In genomic region chr9:70226359-70226758, GRCm38 (mm10) we compare ENCODE assay signal across 28 mouse cellular contexts.
"Had no signal": no experiment of that assay in that cellular context is flagged by ENCODE, and none has a peak within 500 bp of the region (broad histone marks: within the 10 kb centered on the region; RNA-seq: fewer than 3 reads in every experiment).

No protein-coding gene starts in this region.

- H3K4me2 ChIP-seq: embryonic facial prominence, embryonic 12.5 days; embryonic facial prominence, embryonic 13.5 days; embryonic facial prominence, embryonic 15.5 days; forebrain, embryonic 12.5 days; forebrain, embryonic 13.5 days; forebrain, embryonic 15.5 days had no signal

- H3K27ac ChIP-seq: embryonic facial prominence, embryonic 10.5 days; embryonic facial prominence, embryonic 12.5 days; embryonic facial prominence, embryonic 13.5 days; embryonic facial prominence, embryonic 15.5 days; forebrain, embryonic 10.5 days; forebrain, embryonic 12.5 days; forebrain, embryonic 13.5 days; forebrain, embryonic 15.5 days; gastrocnemius, adult 2 months; heart, adult 2 months had no signal

- ATAC-seq: forebrain, embryonic 13.5 days; forebrain, embryonic 14.5 days; forebrain, embryonic 15.5 days; forebrain, embryonic 16.5 days; forebrain, postnatal 0 days had no signal

- DNase-seq: cerebellum, adult 8-10 months; cerebellum, adult 9-10 months; cerebellum, adult 9-11 months; cerebellum, postnatal 10 days; cerebellum, postnatal 14 days; cerebellum, postnatal 25 days; cerebellum, postnatal 36 days; embryo, embryonic 11 days; forebrain, postnatal 0 days; gastrocnemius, adult 2 months; gastrocnemius, postnatal 10 days; gastrocnemius, postnatal 14 days; gastrocnemius, postnatal 25 days; gastrocnemius, postnatal 36 days; heart, adult 11 months; heart, adult 18-20 months; heart, adult 2 months had no signal

- H3K36me3 ChIP-seq: embryonic facial prominence, embryonic 10.5 days; embryonic facial prominence, embryonic 12.5 days; embryonic facial prominence, embryonic 13.5 days; embryonic facial prominence, embryonic 15.5 days; forebrain, embryonic 10.5 days; forebrain, embryonic 12.5 days; forebrain, embryonic 15.5 days had no signal

- H3K27me3 ChIP-seq: embryonic facial prominence, embryonic 12.5 days; embryonic facial prominence, embryonic 13.5 days; embryonic facial prominence, embryonic 15.5 days; forebrain, embryonic 12.5 days; forebrain, embryonic 13.5 days; forebrain, embryonic 15.5 days had no signal

- H3K4me1 ChIP-seq: forebrain, embryonic 12.5 days; forebrain, embryonic 13.5 days; forebrain, embryonic 15.5 days had no signal

- H3K4me3 ChIP-seq: embryonic facial prominence, embryonic 10.5 days; embryonic facial prominence, embryonic 12.5 days; embryonic facial prominence, embryonic 13.5 days; embryonic facial prominence, embryonic 15.5 days; erythroblast, embryonic 14.5 days; forebrain, embryonic 10.5 days; forebrain, embryonic 12.5 days; forebrain, embryonic 13.5 days; forebrain, embryonic 15.5 days; gastrocnemius, adult 2 months; heart, adult 2 months had no signal

- H3K9me3 ChIP-seq: embryonic facial prominence, embryonic 10.5 days; embryonic facial prominence, embryonic 12.5 days; embryonic facial prominence, embryonic 13.5 days; embryonic facial prominence, embryonic 15.5 days; forebrain, embryonic 10.5 days; forebrain, embryonic 12.5 days; forebrain, embryonic 13.5 days; forebrain, embryonic 15.5 days had no signal

- H3K9ac ChIP-seq: embryonic facial prominence, embryonic 12.5 days; embryonic facial prominence, embryonic 13.5 days; embryonic facial prominence, embryonic 15.5 days; forebrain, embryonic 12.5 days; forebrain, embryonic 13.5 days; forebrain, embryonic 15.5 days; forebrain, postnatal 0 days had no signal
